Mouse (Mus musculus): ENCODE data around the gene Foxn1.

Gene Foxn1

DNA sequence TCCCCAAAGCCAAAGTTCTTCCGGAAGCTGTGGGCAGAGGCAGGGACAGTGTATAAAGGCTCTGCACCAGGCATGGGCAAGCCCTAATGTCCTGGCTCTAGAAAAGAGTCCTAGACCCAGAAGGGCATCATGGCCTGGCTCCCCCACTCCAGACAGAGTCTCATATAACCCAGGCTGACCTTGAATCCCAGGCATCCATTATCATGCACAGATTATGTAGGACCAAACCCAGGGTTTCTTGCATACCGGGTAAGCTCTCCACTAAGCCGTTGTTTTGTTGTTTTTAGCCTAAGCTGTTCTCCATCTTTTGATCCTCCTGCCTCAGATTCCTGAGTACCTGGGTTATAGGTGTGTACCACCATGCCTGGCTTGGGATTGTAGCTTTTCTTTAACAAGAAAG is 14.6 kb upstream of the Foxn1 start:
- DNase-seq (ENCODE audit: low spot score in 2 of 2): no peak

DNA sequence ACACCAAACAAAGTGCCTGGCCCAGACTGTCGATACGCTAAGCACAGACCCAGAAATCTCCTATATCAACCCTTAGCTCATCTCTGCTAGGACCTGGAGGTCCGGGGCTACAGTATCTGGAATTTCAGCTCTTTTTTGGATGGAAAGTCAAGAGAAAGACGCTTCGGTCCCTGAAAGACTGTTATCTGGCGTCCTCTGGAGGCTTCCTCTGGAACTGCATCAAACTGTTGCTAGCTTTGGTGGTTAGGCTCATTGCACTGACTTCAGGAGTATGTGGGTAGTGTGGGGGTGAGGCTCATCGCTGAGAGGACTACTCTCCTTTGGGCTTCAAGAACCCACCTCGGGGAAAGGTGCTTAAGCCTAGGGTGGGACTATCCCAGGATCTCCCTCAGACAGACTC is 13.3 kb upstream of the Foxn1 start:
- DNase-seq (ENCODE audit: low spot score in 2 of 2): peak; percentile 18 to 49

DNA sequence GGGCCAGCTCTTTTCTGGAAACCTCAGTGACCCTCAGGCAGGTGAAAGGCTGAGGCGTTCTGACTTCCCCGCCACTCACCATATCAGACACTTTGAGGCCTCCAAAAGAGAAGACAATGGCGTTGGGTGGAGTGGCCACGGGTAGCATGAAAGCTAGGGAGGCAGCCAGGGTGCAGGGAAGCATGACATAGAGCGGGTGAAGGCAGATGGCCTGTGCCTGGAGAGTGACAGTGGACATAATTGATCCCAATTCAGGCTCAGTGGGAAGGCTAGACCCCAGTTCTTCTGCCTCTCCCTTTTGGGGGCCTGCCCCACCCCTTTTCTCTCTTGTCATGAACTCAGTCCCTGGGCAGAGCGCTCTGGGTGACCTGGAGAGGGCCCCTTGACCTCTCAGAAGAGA is 11.9 kb upstream of the Foxn1 start:
- DNase-seq (ENCODE audit: low spot score in 2 of 2): no peak

DNA sequence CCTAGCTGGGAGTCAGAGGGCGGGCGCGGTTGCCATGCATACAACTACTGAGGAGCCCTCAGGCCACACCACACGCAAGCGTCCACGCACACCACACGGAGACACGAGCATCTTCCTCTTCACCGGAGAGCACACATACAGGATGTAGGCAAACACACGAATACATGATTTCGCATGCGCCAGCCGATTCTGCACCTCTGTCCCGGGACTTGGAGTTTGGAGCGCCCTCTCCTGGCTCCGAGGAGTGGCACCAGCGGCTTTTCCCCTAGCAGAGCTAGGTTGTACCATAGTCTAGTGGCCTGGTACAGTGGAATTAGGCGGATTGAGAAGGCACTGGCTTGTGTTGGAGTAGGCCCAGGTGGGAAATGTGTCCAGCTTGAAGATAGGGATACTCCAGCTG is 11.0 kb upstream of the Foxn1 start:
- peak; percentile 26 to 65 for DNase-seq (ENCODE audit: low spot score in 2 of 2)

DNA sequence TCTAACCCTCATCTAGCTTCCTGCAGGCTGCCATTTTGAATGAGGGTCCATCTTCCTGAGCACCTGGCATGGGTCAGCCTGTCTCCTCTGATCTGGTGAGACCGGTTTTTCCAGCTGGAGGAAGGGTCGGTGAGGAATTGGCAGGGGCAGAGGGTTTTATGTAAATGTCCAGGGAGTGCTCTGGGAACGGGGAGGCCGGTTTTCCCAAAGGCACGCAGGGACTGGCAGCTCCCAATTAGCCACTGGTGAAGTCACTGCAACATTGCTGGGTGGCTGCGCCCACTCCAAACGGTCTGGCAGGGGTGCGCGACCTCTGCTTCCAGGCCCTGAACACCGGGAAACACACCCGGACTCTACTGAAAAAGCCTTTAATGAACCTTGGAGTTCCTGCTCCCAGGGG is 10.6 kb upstream of the Foxn1 start:
- DNase-seq (ENCODE audit: low spot score in 2 of 2): no peak

DNA sequence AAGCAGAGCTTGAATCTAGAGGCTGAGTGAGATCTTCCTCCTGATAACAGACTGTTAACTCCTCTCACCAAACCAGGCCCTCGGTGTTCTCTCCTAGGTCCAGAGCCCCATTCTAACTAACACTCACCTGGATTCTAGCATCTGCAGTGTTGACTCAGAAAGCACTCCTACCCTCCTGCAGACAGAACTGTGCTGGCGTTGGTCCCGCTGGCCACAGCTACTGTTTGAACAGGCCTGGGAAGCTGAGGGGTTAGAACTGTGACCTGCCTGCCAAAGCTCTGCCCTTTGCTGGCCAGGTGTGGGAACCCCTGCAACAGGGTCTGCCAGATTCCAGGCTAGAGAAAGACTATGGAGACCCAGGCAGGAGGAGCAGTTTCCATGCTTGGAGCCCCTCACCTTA is 6.4 kb upstream of the Foxn1 start:
- DNase-seq (ENCODE audit: low spot score in 2 of 2): no peak

DNA sequence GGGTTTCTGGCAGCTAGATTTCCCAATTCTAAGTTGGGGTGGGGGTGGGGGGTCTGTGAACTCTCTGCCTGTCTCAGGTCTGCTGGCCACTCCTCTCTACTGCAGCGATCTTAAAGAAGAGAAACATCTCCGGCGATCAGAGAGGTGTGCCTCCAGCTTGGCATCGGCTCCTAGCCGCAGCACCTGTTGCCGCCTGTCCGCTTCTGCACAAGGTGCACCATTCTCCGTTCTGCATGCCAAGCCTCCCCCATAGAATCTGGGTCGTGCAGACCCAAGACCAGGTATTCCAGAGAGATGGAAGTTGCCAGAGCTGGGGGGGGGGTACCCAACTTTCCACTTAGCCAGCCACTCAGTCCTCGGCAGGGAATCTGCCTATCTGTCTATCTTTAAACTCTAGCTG is 582 bp downstream of the Foxn1 start:
- no peak for DNase-seq (ENCODE audit: low spot score in 2 of 2)

DNA sequence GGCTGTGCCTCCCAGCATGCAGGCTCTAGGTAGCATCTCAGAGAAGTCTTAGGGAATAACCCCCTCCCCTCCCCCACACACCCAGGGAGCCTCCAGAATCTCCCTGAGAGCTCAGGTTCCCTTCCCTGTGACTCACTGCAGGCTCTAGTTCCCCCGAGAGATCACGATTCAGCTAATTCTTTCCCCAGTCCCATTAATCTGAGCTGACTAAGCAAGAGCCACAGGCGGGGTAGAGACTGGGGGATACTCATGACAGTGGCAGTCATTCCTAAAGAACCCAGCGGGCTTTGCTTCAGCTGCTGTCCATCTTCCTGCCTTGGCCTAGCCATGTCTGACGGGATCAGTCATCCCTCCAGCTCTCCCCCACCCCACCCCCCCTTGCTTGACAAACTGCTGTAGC is 3.7 kb downstream of the Foxn1 start:
- no peak for DNase-seq (ENCODE audit: low spot score in 2 of 2)

DNA sequence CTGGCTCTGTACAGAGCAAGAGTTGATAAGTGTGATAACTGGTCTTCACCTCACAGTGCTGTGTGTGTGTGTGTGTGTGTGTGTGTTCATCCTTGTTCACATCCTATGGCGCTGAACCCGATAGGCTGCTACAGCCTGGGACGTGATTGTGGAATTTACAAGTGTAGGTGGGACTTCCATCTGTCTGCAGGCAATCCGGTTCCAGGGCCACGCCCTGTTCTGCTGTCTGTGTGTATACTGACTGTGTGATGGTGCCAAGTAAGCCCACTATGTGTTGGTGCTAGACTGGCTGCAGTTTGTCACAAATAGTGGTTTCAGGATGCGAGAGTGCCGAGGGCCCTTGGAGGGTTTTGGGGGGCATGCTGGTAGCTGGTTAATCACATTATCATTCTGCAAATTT is 4.1 kb downstream of the Foxn1 start:
- no peak for DNase-seq (ENCODE audit: low spot score in 2 of 2)

DNA sequence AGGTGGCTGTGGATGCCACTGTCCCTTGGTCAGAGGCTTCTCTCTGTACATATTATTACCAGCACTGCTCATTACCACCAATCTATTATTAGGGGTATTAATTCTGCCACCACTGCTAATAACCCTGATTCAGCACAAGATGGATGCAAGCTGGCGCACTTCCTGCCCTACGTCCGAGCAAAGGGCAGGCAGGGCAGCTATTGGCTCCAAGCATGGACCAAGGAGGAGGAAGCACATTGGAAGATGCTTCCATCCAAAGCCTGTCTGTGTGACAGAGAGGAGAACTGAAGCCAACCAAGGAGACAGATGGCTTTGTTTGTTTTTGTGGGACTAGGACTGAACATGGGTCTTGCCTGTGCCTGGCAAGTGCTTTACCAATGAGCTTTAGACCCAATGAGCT is 5.4 kb downstream of the Foxn1 start:
- DNase-seq (ENCODE audit: low spot score in 2 of 2): no peak

DNA sequence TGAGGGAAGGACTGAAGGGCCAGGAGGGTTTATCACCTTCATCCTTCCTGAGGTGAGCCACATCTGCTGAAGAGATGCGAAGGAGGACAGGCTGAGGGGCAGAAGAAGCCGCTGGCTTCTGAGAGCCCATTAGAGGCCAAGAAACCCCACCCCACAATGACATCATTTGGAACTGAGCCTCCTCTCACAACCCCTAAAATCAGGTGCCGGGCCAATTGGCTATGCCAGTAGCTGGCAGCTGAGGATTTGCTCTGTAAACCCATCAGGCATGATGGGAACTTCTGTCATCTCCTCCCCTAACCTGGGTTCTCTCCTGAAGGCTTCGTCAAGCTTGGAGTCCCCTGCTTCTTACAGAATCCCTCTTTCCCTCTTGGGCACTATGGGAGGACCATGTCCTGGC is 6.0 kb downstream of the Foxn1 start:
- no peak for DNase-seq (ENCODE audit: low spot score in 2 of 2)

DNA sequence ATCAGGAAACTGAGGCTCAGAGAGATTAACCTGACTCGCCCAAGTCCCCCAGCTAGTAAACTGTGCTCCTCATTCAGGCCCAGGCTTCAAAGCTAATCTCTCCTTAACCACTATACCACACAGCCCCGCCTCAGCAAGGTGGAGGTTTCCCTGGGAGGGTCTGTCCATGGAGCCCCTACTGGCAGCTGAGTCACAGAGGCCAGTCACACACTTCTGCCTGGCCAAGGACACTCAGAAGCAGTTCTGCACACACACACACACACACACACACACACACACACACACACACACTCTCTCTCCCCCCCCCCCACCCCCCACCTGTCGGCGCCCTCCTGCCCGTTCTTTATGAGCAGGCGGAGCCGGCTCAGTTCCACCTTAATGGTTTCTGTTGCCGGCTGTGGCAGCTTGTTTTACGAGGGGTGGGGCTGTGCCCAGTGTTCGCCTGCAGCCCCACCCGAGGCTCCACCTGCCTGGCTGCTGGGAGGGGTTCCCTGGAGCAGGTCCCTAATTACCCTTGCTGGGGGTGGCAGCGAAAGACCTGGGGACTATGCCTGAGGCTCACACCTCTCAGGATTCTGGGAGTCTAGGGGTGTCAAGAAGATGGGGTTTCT is 8.7 kb downstream of the Foxn1 start:
- DNase-seq (ENCODE audit: low spot score in 2 of 2): no peak

DNA sequence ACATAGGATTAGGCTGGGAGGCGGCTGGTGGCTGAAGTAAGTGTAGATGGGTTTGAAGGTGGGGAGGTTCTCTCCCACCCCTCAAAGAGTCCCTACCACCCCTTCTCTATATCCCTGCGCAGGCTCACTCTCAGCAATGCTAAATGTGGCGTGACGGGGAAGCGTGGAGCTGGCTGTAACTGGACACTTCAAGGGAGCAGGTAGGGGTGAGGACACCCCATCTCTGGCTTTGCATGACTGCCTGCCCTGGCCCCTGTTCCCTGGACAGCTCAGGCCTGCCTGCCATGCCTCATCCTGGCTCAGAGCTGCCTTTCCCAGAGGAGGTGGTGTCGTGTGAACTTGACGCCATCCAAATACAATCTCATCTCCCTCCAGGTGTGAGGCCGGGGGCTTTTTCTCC is 12.2 kb downstream of the Foxn1 start:
- no peak for DNase-seq (ENCODE audit: low spot score in 2 of 2)

DNA sequence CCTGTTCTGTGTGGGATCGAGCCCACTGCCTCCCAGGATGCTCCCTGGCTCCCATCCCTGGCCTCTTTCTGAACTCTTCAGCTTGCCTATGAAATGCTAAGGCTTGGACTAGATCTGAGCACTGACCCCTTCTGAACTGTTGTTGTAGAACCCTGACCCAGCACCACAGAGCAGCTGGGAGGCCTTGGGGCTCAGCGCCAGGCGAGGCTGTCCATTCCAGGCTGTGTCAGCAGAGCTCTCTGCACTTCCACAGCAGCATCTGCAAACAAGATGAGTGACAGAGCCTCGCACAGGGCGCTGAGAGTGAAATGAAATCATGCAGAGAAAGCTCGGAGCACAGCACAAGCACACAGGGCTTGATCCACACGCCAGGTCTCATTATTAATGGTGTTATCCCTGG is 13.7 kb downstream of the Foxn1 start:
- no peak for DNase-seq (ENCODE audit: low spot score in 2 of 2)

DNA sequence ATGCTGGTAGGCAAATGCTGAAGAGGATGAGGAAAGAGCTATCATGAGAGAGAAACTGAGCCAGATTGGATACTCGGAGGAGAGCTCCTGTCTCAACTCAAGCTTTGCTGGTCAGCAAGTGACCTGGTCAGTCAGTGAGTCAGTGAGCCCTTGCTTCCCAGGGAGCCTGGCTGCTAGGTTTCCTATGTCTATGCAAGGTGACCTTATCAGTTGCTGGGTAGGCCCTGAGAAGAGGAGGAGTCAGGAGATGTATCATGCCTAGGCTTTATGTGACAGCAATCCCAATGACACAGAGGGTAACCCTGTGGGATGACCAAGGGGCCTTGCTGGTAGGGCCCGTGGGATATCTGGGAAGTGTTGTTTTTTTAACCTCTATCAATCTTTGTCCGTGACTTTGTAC is 14.2 kb downstream of the Foxn1 start:
- DNase-seq (ENCODE audit: low spot score in 2 of 2): no peak

DNA sequence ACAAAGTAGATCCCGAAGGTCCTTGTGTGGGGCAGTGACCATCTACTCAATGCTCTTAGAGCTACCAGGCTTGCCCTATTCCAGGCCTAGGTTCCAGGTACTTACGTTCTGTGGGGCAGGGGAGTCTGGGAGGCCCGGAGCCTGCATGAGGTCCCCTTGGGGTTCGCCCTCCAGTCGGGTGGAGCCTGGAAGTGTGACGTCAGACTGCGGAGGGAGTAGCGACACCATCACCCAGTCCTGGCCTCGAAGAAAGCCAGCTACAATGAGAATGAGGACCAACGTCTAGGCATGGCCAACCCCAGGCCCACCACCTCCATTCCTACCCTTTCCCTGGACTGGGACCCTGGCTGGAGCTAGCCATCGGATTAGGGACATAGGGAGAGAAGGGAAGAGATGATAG is 14.6 kb downstream of the Foxn1 start:
- no peak for DNase-seq (ENCODE audit: low spot score in 2 of 2)

DNA sequence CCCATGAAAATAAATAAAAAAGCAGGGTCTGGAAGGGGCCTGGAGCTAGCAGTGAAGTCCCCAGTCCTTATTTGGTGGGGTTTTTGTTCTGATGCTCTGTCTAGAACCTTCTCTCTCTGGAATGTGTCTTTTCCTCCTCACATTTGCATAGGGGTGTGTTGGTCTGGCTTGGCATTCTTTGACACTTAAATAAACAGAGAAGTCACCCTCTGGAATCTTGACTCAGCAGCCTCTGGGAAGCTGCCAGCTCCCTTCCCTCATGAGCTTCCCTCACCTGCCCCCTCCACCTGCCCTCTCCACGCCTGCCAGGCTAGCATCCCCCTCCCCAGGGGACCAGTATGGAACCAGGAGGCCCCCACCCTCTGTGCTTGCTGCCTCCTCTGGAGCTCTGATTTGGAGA is 16.0 kb downstream of the Foxn1 start:
- no peak for DNase-seq (ENCODE audit: low spot score in 2 of 2)

DNA sequence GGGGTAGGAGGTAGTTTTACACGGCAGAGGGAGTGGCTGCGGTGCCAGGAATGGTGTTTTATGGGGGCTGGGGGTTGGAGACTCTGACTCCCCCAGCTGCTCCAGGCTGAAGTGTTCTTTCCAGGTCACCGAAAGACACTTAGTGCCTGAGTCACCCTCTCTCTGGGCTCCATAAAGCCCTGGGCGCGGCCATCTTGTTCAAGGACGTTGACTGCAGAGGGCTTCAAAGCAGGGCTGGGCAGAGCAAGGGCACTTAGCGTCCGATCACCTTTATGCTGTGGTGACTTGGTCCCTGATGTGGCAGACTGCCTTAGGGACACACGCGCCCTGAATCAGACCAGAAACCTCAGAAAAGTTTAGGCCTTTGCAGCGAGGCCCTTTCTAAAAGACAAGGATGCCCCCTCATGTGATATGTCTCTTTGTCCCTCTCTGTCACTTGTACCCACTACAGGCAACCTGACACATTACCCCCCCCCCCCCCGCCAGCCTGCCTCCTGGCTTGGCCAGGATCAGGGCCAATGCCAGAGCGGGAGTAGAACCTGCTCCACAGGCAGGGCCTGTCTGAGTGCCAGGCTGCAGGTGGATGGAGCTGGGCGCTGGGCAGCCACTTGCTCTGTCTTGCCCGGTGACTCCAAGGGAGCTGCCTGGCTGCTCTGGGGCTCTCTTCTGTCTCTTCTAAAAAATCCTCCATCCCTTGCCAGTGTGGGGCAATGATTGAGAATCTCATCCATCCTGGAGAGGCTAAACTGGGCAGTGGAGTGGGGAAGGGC is 18.7 kb downstream of the Foxn1 start:
- DNase-seq (ENCODE audit: low spot score in 2 of 2): no peak

DNA sequence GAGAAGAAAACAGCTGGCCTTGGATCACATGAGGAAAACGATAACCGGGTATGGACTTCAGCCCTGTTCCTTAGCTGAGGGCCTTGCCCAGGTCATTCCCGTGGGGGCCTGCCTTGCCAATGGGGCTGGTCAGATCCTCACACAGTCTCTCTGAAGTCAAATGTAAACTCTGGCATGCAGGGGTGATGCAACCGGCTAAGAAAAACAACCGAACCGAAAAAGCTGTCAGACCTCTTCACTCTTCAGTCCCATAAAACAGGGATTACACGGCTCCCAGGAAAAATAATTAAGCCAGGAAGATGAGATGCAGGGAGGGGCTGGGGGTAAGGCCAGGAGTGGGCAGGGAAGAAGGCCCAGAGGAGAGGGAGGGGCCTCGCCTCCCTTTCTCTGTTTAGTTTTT is 22.3 kb downstream of the Foxn1 start:
- no peak for DNase-seq (ENCODE audit: low spot score in 2 of 2)

DNA sequence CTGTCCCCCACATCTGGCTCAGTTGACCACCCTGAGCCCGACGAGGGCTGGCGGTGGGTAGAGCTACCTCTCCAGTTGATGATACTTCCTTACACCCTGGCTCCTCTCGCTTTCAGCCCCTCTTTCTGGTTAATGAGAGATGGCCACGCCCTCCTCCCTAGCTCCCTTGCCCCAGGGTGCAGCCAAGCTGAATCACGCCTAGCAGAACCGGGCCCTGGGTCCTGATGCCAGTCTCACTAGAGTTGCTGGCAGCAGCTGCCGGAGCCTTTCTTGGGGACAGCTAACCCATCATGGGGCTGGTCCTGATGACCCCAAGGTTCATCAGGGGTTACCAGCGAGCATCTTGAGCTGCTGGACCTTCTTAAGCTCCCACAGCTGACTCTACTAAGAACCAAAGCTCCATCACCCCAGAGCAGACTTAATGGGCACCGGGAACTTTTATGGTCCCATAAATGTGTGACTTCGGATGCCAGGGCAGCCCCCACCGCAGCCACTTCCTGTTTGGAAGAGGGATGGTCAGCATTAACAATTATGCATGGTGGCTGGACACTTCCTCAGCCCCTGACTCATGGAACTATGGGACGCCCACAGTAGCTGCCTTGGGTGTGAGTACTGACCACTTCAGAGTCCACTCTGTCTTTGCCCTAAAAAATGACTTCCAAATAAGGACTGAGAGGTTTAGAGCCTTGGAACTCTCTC is 22.9 kb downstream of the Foxn1 start:
- no peak for DNase-seq (ENCODE audit: low spot score in 2 of 2)

DNA sequence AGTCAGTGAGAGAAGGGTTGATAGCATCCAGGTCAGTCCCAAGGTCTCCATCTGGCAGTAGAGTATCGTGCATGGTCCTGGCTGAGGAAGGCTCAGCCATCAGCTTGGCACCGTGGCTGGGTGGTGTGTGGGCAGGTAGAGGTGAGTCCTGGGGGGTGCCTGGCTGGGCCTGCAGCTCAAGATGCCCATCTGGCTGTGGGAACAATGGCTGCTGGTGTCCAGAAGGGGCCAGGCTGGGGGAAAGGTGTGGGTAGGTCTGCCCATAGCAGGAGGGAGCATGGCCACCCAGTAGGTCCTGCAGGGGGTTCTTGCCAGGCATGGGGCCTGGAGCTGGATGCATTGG is 25.6 kb downstream of the Foxn1 start:
- DNase-seq (ENCODE audit: low spot score in 2 of 2): no peak

DNA sequence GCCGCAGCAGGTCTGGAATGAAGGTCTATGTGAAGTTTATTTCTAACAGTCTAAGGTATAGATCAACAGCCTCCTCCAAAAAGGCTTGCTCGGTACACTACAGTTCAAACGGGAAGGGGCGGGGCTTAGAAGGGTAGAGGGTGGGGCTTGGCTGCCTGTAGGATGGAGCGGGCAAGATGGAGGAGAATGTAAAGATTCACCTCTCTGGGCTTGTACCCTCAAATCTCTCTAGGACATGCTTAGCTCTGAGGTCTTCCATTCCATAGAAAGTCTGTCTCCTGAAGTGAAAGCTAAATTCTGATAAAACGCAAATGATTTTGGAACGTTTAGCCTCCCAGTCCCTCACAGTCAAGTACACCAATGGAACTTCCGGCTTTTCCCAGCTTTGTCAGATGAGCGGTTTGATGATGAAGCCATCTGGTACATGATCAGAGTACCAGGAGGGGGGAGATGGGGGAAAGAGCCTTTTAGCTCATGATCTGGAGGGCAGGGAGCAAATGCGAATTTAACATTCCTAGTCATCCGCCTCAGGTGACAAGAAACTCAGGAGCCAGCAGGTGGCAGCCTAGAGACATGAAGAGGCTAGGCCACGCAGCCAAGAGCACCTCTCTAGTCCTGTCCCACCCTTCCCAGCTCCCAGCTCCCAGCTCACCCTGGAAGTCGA is 26.1 kb downstream of the Foxn1 start:
- peak; percentile 51 to 71 for DNase-seq (ENCODE audit: low spot score in 2 of 2)
